Mouse (Mus musculus) 3T3-L1 (cell line): ENCODE measurements around the gene G6pc2.

Experiments used
- DNase-seq: peaks from one replicate; pipeline ENCODE4 v3.0.0-alpha.2; 2015; ENCODE audit warnings: low read depth, low spot score

The G6pc2 gene

DNA sequence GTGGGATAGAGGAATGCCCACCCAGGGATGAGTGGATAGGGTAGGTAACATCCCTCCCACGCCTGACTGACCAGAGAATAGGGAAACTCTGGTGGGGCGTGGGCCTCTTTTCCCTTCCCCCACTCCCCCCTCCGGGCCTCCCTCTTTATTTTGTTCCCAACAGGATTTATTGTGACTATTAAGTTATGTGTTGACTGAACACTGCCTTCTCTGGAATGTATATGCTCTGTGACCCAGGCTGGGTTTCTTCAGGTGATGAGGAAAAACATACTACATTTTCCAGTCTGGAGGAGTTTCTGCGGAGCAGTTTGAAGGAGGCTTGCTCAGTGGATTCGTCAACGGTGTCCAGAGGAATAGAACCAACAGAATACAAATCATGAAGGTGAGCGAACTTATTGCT is at the start of gene G6pc2:
Gene G6pc2 (plus strand): TSS at position 301 of the 400 bp plus-strand sequence.
- DNase-seq = no peak

DNA sequence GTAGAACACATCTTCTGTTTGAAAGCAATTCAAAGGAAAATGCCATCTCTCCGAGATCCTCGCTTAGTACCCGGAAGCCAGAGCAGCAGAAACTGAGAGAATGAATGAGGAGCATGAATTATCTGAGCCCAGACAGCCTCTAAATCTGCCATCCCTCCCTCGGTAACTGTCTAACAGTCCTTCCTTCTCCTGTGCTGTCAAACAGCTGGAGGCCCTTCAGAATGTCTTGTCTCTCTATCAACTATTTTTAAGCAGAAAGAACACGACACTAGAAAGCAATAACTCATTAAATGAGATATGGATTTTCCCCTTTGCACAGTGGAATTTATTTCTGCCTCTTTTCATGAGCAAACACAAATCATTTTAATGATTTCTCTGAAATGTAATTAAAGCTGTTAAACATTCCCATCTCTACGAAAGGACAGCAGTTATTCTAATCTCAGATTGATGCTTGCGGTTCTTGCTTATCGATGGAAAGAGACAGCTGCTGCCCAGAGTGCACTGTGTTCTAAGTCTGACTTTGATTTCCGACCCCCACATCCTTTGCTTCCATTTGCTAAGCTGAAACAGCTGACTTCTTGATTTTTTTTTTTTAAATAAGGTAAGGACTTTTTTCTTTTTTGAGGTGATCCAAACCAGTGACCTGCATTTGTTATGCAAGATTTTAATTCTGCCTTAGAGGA is 40.3 kb upstream of the G6pc2 start:
- DNase-seq = no peak

DNA sequence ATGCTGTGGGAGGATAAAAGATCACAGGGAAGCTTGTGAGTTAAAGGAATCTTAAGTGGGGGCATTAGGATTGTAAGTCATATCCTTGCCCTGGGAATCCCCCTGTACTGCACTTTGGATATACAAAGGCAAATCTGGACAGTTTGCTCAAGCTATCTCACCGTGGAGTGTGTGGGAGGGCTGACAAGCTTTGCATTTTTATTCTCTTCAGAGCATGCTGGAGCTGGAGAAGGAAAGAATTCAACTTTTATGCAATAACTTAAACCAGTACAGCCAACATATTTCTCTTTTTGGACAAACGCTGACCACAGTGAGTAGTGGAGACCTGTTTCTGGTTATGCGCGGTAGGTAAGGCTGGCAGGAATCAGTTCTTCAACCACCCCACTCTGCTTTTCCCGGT is 35.6 kb upstream of the G6pc2 start:
- DNase-seq = no peak

DNA sequence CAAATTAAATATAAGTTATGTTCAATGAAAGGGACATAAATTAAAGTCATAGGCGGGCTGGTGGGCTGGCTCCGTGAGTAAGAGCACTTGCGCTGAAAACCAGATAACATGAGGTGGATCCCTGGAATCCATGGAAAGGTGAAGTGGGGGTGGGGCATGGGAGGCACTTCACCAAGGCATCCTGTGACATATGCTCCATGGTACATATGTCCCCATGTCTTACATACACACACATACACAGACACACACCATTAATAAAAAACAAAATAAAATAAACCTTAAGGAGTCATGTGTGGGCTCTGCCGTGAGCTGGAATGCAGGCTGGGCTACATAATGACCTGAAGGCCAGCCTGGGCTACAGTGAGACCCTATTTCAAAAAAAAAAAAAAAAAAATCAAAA is 31.2 kb upstream of the G6pc2 start:
- no peak for DNase-seq

DNA sequence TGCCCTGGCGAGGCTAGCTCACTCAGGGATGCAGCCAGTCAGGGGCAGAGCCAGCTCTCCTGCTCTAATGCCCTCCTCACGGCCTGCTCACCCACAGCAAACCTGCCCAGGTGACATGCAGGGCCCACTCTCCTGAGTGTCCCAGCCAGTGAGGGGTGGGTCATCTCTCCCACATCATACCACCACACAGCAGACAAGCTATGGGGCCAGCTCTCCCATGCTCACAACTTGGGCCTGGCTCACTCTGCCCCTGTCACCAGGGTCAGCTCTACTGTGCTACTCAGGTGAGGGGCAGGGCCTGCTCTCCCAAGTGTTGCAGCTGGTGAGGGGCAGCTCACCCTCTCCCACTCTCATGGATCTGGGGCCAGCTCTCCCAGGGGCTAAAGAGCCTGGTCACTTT is 22.9 kb upstream of the G6pc2 start:
- no peak for DNase-seq

- no peak for DNase-seq
Observed at GRCm38 (mm10) chr2:69188732-69189131, 22.1 kb upstream of the G6pc2 start.

GRCm38 (mm10) chr2:69189222-69189621 is 21.7 kb upstream of the G6pc2 start:
- no peak for DNase-seq

DNA sequence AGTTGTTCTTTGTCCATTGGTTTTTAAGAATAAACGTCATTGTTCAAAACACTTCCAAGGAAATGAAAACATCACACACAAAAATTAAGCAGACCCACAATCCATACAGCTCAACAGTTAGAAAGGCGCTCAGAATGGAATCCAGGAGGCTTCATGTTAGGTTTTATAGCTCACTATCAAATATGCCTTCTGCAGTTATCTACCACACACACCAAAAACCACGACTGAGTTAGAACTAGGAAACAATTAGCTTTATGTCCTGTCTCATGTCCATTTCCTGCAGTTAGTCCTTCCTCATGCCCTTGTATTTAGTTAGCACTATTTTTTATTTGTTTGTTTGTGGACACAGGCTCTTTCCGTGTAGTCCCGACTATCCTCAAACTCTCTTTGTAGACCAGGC is 19.8 kb upstream of the G6pc2 start:
- no peak for DNase-seq

DNA sequence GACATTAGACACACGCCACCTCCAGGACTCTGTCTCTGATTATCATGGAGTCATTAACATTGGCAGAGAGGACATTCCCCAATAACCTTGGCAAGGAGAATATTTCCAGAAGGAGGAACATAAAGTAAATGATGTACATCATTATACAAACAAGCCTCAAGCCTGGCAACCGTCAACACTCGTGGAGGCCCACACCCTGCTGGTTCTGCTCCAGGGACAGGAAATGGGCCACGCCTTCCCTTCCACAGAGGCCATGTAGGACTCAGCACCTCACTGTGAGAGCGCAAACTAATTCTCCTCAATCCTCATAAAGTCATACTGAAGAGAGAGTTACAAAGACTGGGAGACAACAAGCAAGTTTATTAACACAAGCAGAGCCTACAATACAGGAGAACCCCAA is 17.3 kb upstream of the G6pc2 start:
- DNase-seq = no peak

GRCm38 (mm10) chr2:69205185-69205584 is 5.7 kb upstream of the G6pc2 start:
- peak; percentile 26 for DNase-seq

- DNase-seq = peak; percentile 98
Observed at GRCm38 (mm10) chr2:69205791-69206351, 5.0 kb upstream of the G6pc2 start, which contains the start of gene Spc25. TSS of gene Spc25 (minus strand) at chr2:69206194.

DNA sequence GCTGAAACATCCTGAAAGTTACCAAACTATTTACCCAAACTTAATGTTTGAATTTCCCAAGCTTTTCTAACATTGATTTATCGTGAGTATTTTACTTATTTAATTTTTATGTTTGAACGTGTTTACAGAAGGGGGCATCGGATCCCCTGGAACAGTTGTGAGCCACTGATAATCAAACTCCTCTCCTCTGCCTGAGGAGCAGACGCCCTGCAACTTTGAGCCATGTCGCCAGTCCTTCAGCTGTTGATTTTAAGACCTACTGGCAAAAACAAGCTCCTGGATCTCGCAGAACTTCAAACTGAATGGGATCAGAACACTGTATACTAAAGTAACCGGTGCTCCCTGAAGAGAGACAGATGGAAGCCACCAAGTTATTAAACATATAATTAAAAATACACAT is 4.3 kb upstream of the G6pc2 start:
- peak; percentile 30 for DNase-seq

DNA sequence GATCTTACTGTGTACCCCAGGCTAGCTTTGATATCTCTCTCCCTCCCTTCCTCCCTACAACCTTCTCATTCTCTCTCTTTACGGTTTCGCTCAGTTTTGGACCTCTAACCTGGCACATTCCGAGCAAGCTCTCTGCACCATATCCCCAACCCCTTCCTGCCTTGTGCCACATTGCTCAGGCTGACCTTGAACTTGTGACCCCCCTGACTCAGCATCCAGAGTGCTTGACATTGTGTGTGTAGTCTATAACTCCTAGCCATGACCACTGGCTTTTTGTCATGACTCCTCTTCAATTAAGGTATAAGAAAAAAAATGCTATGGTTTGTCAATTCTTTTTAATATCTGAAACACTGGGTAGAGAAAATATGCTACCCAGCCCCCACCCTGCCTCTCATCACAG is 1.2 kb upstream of the G6pc2 start:
- DNase-seq = no peak

DNA sequence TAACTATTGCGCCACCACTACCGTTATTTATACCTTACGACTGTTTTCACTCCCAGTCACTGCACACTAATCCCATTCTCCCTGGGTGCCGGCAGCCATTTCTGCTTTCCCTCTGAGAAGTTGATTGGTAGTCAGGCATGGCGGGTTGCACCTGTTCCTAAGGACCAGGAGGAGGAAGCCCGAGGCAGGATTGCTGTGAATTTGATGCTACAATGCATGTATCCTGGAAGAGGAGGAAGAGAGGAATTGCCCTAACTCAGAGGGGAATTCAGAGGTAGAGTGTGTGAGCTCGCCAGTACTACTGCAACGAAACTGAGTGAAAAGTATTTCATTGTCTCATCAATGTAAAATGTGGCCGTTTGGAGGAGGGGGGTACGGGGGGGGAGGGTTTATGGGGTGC is 1.8 kb downstream of the G6pc2 start:
- no peak for DNase-seq

- DNase-seq = no peak
Observed at GRCm38 (mm10) chr2:69215242-69215641, 4.4 kb downstream of the G6pc2 start.

DNA sequence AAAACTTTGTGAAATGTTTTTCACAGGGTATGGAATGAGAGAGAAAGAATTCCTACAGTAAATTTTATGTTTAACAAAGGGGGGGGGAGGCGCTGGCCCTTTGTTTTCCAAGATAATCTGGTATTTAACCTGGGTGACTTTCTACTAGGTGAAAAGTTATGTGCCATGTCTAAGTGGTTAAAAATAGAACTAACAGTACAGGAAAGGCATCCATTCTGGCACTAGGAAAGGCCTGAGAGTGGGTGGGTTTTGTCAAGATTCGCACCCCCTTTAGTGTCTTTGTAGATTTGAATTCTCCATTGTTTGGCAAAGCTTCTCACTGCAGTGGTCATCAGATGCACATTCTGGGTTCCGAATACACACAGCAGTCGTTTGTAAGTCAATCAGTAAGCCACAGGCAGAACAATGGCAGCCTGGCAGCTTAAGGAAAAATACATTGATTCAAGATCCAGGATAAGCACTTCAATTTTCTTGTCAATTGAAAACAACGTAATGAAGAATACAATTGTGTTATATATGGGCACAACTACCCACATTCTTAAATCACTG is 11.1 kb downstream of the G6pc2 start:
- DNase-seq = no peak

DNA sequence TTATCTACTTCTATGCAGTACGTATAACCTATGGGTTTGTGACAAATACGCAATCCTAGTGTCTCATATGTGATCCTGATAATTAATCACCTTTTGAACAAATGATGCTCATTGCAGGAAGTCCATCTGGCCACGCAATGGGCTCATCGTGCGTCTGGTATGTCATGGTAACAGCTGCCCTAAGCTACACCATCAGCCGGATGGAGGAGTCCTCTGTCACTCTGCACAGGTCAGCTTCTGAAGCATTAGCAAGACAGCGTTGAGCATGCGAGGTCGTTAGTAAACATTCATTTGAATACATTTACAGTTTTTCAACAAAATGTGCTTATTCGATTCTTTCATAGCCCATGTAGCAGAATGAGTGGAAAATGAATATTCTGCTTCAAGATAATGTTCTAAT is 11.9 kb downstream of the G6pc2 start:
- no peak for DNase-seq

- no peak for DNase-seq
Observed at GRCm38 (mm10) chr2:69224724-69225123, 13.9 kb downstream of the G6pc2 start.

- no peak for DNase-seq
Observed at GRCm38 (mm10) chr2:69226876-69227275, 16.0 kb downstream of the G6pc2 start.

DNA sequence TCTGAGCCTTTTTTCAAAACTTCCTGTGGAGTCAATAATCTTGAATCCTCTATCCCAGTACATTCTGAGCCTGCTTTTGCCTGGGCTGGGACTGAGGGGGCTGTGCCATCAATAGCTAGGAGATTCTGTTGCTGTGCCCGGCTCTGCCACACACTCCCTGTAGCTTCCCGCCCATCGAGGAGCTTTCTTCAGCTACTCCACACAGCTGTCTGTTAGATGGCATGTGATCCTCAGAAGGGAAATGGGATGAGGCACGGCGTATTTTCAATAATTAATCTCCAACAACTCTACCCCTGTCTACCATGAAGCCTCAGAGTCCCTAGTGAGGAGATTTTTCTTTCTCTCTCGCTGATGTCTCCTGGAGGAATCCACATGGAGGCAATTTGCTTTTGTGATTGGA is 17.8 kb downstream of the G6pc2 start:
- DNase-seq = no peak

DNA sequence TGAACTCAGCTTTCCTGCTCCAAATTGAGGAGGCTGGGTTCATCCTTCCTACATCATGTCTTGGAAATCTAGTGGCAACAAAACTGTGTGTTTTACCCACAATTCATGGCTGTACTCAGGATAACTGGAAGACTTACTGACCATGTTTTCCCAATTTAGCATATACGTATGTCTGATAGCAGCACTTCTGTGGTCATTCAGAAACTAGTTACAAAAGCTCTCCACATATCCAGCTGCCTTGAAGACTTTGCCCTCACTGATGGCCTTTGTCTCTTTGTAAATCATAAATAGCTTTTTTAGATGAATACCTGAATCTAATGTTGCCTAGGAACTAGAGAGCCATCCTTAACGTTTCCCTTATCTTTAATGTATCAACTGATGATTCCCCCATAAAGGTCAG is 19.3 kb downstream of the G6pc2 start:
- DNase-seq = no peak

DNA sequence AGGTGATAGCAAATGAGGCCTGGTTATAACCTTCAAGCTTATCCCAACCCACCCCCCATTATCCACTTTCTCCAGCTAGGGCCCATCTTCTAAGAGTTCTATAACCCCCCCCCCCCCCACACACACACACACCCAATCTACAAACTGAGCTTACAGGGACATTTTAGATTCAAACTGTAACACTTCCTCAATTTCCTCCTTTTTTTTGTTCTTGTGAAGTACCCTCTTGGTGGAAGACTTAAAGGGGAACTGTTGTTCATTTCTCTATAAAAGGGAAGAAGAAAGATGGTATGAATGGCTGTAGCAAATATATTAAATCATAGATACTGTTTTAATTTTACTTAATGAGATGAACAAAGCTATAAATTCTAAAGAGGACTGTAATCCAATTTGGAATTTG is 21.2 kb downstream of the G6pc2 start:
- no peak for DNase-seq

GRCm38 (mm10) chr2:69234976-69235678 is 24.3 kb downstream of the G6pc2 start:
- no peak for DNase-seq
